Mouse (Mus musculus): ENCODE data around the gene Bloc1s2.

DNA sequence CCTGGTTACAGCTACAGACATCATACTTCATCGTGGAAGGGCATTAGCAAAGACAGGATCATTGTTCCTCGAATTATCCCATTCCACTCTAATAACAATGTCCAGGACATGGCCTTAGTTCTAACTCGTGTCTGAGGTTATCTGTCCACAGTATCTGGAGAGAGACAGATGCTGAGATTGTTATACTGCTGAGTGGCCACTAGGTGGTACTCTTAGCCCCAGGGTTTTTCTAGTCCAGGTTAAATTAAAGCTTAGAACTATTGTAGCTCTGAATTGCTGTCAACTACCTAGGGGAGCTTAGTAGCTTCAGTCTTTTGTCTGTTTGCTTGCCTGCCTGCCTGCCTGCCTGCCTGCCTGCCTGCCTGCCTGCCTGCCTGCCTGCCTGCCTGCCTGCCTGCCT is 15.3 kb upstream of the Bloc1s2 start:
- 0 out of 2 replicates have a peak, but pooled peaks have one; percentile 22 for TF ChIP-seq CTCF (IDR thresholded peaks at IDR 0.05; ENCODE audit: borderline replicate concordance, control insufficient read depth, extremely low read depth, insufficient read depth, low read length, poor library complexity)
- no peak for TF ChIP-seq POLR2A (IDR thresholded peaks at IDR 0.05; ENCODE audit: control insufficient read depth, extremely low read depth, insufficient read depth, low read length, poor library complexity)
